Mouse (Mus musculus) small intestine, adult 2 months (tissue): ENCODE measurements around the gene Nfia.

Experiments used
- CTCF ChIP-seq: fragments of 200-500 bp; IDR thresholded peaks from 2 replicates; pipeline ENCODE4 v1.5.1; 2012; ENCODE audit warnings: low read depth, mild to moderate bottlenecking, control low read depth, inconsistent platforms, low read length, moderate library complexity, mixed read lengths; ENCODE audit not compliant: insufficient replicate concordance, insufficient read length; ENCODE audit errors: extremely low read depth
- POLR2A ChIP-seq: fragments of 200-500 bp; IDR thresholded peaks from 2 replicates; pipeline ENCODE4 v1.6.1; 2012; ENCODE audit warnings: low read depth, mild to moderate bottlenecking, control low read depth, inconsistent platforms, low read length, moderate library complexity

DNA sequence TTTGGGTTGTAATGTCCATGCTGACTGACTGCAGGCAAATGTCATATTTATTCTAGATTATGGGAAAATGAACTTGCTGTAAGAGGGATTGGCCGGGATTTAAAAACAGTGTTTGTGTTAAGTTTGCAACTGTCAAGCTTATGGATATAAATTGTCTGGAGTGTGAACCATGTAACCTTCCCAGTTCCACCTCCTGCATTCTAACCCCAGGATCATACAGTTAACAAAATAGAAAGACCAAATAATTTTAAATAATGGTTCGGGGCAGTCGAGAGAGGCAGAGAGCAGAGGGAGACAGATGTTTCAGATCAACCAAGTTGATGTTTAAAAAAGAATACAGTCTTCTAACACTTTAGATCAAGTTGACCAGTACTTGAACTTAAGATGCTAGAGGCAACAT is 290.7 kb downstream of the Nfia start:
- TF ChIP-seq POLR2A (no peak), CTCF (no peak)
